Mouse (Mus musculus) thymus, postnatal 36 days (tissue): Measurements from ENCODE around the gene Mpdz.

Experiments
- DNase-seq, 2 experiments: peaks; one replicate each; pipeline ENCODE4 v3.0.0; 2022; ENCODE audit warnings: mixed read lengths in 2 of 2

The Mpdz gene

DNA sequence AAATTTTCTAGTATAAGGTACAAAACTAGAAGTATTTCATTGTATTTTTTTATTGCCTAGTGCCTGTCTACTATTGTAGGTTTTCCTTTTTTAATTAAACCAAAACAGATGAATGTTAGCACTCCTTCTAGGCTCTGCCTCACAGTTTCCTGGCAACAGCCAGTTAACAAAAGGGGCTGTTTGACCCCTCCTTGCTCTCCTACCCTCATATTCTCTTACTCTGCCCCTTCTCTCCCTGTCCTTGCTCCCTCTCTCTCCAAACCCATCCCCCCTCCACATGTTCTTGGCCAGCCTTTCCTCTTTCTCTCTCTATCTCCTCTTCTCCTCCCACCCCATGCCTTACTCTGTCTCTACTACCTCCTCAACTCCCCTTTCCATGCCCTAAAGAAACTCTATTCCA is 53.4 kb downstream of the Mpdz start:
- DNase-seq: no peak

GRCm38 (mm10) chr4:81387644-81388043 is 55.0 kb downstream of the Mpdz start:
- DNase-seq: no peak

DNA sequence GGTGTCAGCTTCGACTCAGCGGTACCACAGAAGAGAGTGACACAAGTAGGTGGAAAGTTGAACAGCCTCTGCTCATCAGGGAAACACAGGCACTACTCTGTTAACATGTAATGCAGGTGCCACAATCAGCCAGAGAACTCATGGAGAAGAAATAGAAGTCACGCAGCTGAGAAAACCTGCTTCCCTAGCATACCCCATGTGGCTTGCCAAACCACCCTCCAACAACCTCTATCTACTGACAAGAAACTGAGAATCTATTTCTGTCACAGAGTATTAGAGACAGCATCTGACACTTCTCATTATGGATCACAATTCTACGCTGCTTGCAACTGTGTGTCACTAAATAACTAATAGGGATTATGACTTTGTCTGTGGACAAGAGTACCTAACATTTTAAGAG is 70.3 kb downstream of the Mpdz start:
- DNase-seq: no peak

- no peak for DNase-seq
Measured at GRCm38 (mm10) chr4:81351368-81351767, 91.2 kb downstream of the Mpdz start.

GRCm38 (mm10) chr4:81348646-81349045 is 94.0 kb downstream of the Mpdz start:
- DNase-seq: no peak

DNA sequence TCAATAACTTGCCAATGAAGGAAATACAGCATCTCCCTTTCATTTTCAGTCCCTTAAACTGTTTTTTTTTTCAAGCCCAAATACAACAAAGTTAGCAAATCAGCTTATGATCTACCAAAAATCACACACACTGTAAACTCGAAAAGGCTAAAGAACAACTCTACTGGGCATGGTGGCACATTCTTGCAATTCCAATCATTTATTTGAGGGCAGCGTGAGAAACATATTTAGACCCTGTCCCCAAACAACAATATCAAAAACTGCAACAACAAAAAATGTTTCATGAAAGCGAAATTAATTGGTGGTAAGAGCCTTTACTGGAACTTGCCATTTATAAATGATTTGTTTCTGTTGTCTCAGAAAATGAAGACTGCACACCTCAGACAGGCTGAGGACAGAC is 97.5 kb downstream of the Mpdz start:
- no peak for DNase-seq

DNA sequence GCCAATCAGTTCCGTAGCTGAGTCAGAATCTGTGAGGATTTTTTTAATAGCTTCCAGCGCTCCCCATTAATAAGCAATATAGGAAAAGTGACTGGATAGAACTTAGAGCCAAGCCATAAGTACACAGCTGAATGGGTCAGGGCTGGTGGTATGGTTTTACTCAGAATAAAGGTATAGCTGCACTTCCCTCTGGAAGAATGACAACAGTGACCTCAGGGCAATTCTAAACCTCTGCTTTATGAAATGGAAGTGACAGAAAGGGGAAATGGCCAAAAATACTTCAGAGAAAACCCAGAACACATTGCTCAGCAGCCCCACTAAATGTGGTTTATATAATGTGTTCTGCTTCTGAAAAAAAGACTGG is 109.0 kb downstream of the Mpdz start:
- no peak for DNase-seq

DNA sequence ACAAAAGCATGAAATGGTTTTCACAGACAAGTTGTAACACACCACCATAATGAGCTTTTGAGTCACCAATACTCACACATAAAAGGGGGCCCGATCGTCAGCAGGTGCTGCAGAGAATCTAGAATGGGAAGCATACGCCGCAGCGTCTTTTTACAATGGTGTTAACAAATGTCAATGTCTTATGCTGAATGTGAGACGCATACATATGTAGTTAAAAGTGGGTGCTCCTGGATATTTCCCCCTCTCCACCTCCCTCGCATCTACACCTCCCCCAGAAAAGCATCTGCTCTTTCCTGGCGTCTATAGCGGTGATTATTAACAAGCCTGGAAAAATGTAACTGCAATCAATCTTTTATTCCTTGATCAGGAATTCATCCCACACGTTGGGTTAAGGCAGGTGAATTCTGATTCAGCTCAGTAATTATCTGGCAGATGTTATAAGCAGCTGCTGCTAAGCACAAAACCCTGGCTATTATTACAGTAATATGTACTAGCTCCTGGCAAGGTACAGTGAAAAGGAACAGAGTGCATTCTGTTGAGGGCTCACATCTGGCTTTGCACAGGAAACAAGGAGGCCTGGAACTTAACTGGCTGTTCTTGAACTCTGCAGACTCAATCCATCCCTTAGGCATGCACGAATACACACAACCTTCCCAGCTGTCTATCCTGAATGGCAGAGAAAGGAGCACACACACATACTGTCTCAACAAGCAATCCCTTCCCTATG is 109.6 kb downstream of the Mpdz start:
- no peak for DNase-seq

DNA sequence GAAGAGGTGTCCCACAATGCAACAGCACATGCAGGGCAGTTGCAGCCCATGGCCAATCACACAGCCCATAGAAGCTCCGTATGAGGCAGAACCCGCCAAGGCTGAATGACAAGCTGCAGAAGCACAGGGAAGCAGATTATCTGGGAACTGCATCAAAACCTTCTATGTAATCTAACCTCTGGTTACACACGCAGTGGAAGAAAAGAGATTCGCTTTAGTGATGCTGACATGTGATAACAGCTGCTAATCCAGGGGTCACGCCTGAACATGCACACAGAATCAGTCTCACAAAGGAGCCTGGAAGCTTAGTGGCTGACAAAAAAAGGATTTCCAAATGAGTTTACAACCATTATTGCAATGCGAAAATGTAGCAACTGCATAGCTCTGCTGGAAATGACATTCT is 110.2 kb downstream of the Mpdz start:
- DNase-seq: no peak

- DNase-seq: no peak
Measured at GRCm38 (mm10) chr4:81327694-81328093, 114.9 kb downstream of the Mpdz start.

DNA sequence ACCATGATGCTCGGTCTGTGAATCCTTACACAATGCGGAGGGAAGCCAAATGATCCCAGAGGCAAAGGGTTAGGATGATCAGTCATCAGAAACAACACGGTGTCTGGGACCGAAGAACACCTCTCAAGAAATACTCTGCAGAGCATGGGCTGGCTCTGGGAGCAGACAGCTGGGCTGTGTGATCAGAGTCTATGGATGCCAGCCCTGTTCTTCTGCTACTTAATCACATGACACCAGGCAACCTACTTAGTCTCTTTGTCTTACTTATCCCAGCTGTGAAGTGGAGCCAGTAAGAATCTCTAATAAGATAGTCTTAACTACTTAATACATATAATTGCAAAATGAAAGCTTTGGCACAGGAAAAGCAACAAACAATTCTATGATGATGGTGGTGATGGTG is 118.8 kb downstream of the Mpdz start:
- no peak for DNase-seq

GRCm38 (mm10) chr4:81322232-81322631 is 120.4 kb downstream of the Mpdz start:
- DNase-seq: no peak

DNA sequence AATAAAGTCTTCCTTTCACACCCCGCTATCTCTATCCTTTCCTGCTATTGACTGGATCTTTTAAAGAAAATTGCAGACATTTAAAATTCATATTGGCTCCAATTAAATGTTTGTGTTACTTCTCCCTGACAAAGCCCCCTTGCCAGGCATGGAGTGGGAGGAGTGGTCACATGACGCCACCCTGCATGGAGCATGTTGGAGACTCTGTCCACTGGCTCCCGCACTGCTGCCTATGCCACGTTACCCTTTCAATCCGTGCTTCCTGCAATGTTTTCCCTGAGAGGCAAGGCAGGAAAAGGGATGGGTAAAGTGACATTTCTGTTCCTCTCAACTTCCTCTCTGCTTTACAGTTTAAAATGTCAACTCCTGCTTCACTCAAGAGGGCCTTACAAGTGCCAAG is 128.0 kb downstream of the Mpdz start:
- DNase-seq: no peak

GRCm38 (mm10) chr4:81313246-81313645 is 129.4 kb downstream of the Mpdz start:
- no peak for DNase-seq

- no peak for DNase-seq
Measured at GRCm38 (mm10) chr4:81310168-81310474, 132.5 kb downstream of the Mpdz start.

DNA sequence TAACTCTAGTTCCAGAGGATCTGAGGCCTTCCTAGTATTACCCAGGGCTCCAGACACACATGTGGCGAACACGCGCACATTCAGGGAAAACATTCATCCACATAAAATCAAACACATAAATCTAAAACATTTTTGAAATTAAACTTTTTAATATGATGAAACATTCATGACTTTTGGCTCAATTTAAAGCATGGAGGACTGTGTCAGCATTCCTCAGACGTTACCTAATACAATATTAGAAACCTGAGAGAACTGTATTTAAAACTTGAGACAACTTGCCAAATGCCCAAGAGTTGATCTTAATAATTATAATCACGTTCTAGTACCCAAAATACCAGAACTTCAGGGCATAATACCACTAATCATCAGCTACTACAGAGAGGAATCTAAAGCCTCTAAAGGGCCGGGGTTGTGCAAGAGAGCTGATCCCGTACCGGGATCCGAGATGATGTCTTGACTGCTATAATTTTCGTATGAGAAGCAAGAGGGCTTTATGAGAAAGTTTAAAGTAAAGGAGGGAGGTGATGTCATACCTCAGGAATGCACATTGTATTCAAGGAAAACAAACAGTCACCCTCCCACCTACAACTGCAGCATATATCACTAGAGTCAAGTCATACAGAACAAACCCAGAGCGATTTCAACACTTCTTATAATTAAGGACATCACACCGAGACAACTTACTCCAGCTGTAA is 133.0 kb downstream of the Mpdz start:
- DNase-seq: no peak

- DNase-seq: no peak
Measured at GRCm38 (mm10) chr4:81307596-81308265, 134.9 kb downstream of the Mpdz start.

GRCm38 (mm10) chr4:81302056-81302455 is 140.6 kb downstream of the Mpdz start:
- no peak for DNase-seq

DNA sequence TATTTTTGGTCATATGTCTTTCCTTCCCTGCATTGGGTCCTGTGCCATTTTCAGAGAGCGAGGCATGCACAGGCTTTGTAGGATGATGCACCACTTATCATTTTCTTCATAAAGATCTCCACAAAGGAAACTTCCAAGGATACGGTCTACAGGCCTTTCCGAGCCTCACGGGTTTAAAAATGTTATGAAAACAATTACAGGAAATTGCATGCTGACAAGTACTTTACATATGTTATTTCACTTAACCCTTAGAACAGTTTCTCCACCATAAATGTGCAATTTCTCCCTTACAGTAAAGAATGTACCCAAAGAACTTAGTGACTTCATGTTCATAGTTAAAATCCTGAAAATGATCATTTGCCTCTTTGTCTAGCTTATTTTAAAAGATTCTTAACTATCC is 144.2 kb downstream of the Mpdz start:
- DNase-seq: no peak

- DNase-seq: no peak
Measured at GRCm38 (mm10) chr4:81293309-81293708, 149.3 kb downstream of the Mpdz start.

- no peak for DNase-seq
Measured at GRCm38 (mm10) chr4:81285564-81285963, 157.1 kb downstream of the Mpdz start.

GRCm38 (mm10) chr4:81283611-81284010 is 159.0 kb downstream of the Mpdz start:
- no peak for DNase-seq

- no peak for DNase-seq
Measured at GRCm38 (mm10) chr4:81283081-81283480, 159.5 kb downstream of the Mpdz start.

GRCm38 (mm10) chr4:81280098-81280497 is 162.5 kb downstream of the Mpdz start:
- DNase-seq: no peak
